Comparison of ENCODE assay signal across 8 mouse cellular contexts in genomic region chr3:20366558-20367522, GRCm38 (mm10). TPM values are rescaled to one million over a fixed set of nuclear protein-coding genes. Genes with fewer than 3 reads are reported as not detected.
A peak's percentile ranks its signal among the peaks of the same experiment; 100 is the strongest.
DNase-seq lines count a peak whose midpoint lies in the region; ATAC-seq lines count a peak whose summit lies in the region.

TSS of gene Agtr1b (minus strand) at chr3:20367177.

- ATAC-seq in kidney, embryonic 14.5 days (ENCODE audit: low FRiP score, low TSS enrichment): peak; percentile 98
- peak; percentile 71 for ATAC-seq in embryonic facial prominence, embryonic 13.5 days (ENCODE audit: insufficient number of reproducible peaks, insufficient read depth, low FRiP score, low TSS enrichment, low read depth)
- peak; percentile 84 for ATAC-seq in intestine, embryonic 14.5 days (replicated peaks; ENCODE audit: low FRiP score, low TSS enrichment, low read depth)
- ATAC-seq in megakaryocyte progenitor cell, adult 5-6 weeks (replicated peaks; ENCODE audit: poor library complexity): no peak

- H3K4me2 ChIP-seq in kidney, embryonic 14.5 days (replicated peaks; ENCODE audit: low read depth, low read length): peak within 1 kb of the TSS; percentile 24; the same call in 1 of the 2 replicates
- H3K4me2 ChIP-seq in embryonic facial prominence, embryonic 13.5 days: peak within 1 kb of the TSS; percentile 59
- peak within 1 kb of the TSS; percentile 42 for H3K4me2 ChIP-seq in intestine, embryonic 14.5 days (ENCODE audit: low read length)

- no peak for DNase-seq in kidney, adult 9 months
- peak; percentile 42 for DNase-seq in ZHBTc4 (ENCODE audit: low read depth, low spot score)
- DNase-seq in intestine, embryonic 14.5 days (ENCODE audit: low spot score): peak; percentile 67
- peak; percentile 48 for DNase-seq in neural tube, embryonic 10.5 days (ENCODE audit: extremely low spot score, low spot score)
- no peak for DNase-seq in urinary bladder, postnatal 10 days (ENCODE audit: low spot score)

- WGBS in kidney, embryonic 14.5 days: 7% methylated on average over 19 of the region's 19 CpGs
- WGBS in embryonic facial prominence, embryonic 13.5 days: 9% methylated on average over 19 of the region's 19 CpGs
- 9% methylated on average over 19 of the region's 19 CpGs for WGBS in intestine, embryonic 14.5 days

- H3K36me3 ChIP-seq in kidney, embryonic 14.5 days (ENCODE audit: control insufficient read depth, insufficient read depth, low read length): no peaks in the 10 kb centered on the region
- no peaks in the 10 kb centered on the region for H3K36me3 ChIP-seq in embryonic facial prominence, embryonic 13.5 days
- no peaks in the 10 kb centered on the region for H3K36me3 ChIP-seq in intestine, embryonic 14.5 days (ENCODE audit: control insufficient read depth, insufficient read depth, low read length)

- H3K27ac ChIP-seq in kidney, embryonic 14.5 days (ENCODE audit: low read depth, low read length): no peak within 1 kb of the TSS
- no peak within 1 kb of the TSS for H3K27ac ChIP-seq in embryonic facial prominence, embryonic 13.5 days
- no peak within 1 kb of the TSS for H3K27ac ChIP-seq in intestine, embryonic 14.5 days (ENCODE audit: low read depth)

- H3K4me1 ChIP-seq in kidney, embryonic 14.5 days (ENCODE audit: control insufficient read depth, insufficient read depth, low read length): no peaks in the 10 kb centered on the region
- no peaks in the 10 kb centered on the region for H3K4me1 ChIP-seq in embryonic facial prominence, embryonic 13.5 days
- H3K4me1 ChIP-seq in intestine, embryonic 14.5 days (replicated peaks; ENCODE audit: control insufficient read depth, insufficient read depth, low read length): peaks cover 11% of the 10 kb centered on the region; the same call in 1 of the 2 replicates

- no peaks in the 10 kb centered on the region for H3K27me3 ChIP-seq in kidney, embryonic 14.5 days (ENCODE audit: control insufficient read depth, insufficient read depth, low read length)
- no peaks in the 10 kb centered on the region for H3K27me3 ChIP-seq in embryonic facial prominence, embryonic 13.5 days
- H3K27me3 ChIP-seq in intestine, embryonic 14.5 days (replicated peaks; ENCODE audit: control insufficient read depth, insufficient read depth, low read length): no peaks in the 10 kb centered on the region

- H3K9me3 ChIP-seq in kidney, embryonic 14.5 days (ENCODE audit: control insufficient read depth, low read length): no peaks in the 10 kb centered on the region
- no peaks in the 10 kb centered on the region for H3K9me3 ChIP-seq in embryonic facial prominence, embryonic 13.5 days
- no peaks in the 10 kb centered on the region for H3K9me3 ChIP-seq in intestine, embryonic 14.5 days (ENCODE audit: control insufficient read depth, low read length)

- no peak within 1 kb of the TSS for H3K9ac ChIP-seq in kidney, embryonic 14.5 days (ENCODE audit: low read depth, low read length)
- H3K9ac ChIP-seq in embryonic facial prominence, embryonic 13.5 days: peak within 1 kb of the TSS; percentile 62
- H3K9ac ChIP-seq in intestine, embryonic 14.5 days (ENCODE audit: low read length): peak within 1 kb of the TSS; percentile 27

- H3K4me3 ChIP-seq in kidney, embryonic 14.5 days (ENCODE audit: low read length): peak within 1 kb of the TSS; percentile 3; the same call in 1 of the 2 replicates
- H3K4me3 ChIP-seq in embryonic facial prominence, embryonic 13.5 days: peak within 1 kb of the TSS; percentile 34
- H3K4me3 ChIP-seq in intestine, embryonic 14.5 days (ENCODE audit: low read depth, low read length): peak within 1 kb of the TSS; percentile 23

RNA-seq across cellular contexts. Expression of gene Agtr1b, which starts in this region (rescaled TPM):
- polyA plus RNA-seq in kidney, embryonic 14.5 days (2014; fragmentation: Nextera tagmentation; extraction: Ambion mirVana): 0.23 and 0.30 TPM in 2 replicates
- 0.26 TPM in 1 of 2 replicates, not detected in the other for polyA plus RNA-seq in embryonic facial prominence, embryonic 13.5 days (2015; fragmentation: Nextera tagmentation; extraction: Ambion mirVana)
- 0.77 and 1.0 TPM in 2 replicates for polyA plus RNA-seq in intestine, embryonic 14.5 days (2014; fragmentation: Nextera tagmentation; extraction: Ambion mirVana)
- not detected in 2 replicates for total RNA-seq in megakaryocyte progenitor cell, adult 5-6 weeks (2015)
- not detected in 2 replicates for total RNA-seq in megakaryocyte progenitor cell, adult 5-6 weeks (2017)

Comparison
In these comparisons a context has a peak if more than half of its experiments do, and no peak if none do; other contexts are left out.
1. Peak in ATAC-seq, H3K4me3 ChIP-seq and H3K4me2 ChIP-seq in kidney, embryonic 14.5 days; RNA of the gene not detected or under 1 TPM.
2. Peak in ATAC-seq, H3K4me3 ChIP-seq, H3K9ac ChIP-seq and H3K4me2 ChIP-seq in embryonic facial prominence, embryonic 13.5 days; RNA of the gene not detected or under 1 TPM.
3. DNase-seq: peak in ZHBTc4 (single experiment), intestine, embryonic 14.5 days (single experiment) and neural tube, embryonic 10.5 days (single experiment); none in kidney, adult 9 months (single experiment) and urinary bladder, postnatal 10 days (single experiment).
4. Peak in every context shown above with its lines, with median percentiles within 50 percentile points of each other: H3K4me2 ChIP-seq and H3K4me3 ChIP-seq.